Mouse (Mus musculus): ENCODE data around the gene Greb1.

The Greb1 gene

DNA sequence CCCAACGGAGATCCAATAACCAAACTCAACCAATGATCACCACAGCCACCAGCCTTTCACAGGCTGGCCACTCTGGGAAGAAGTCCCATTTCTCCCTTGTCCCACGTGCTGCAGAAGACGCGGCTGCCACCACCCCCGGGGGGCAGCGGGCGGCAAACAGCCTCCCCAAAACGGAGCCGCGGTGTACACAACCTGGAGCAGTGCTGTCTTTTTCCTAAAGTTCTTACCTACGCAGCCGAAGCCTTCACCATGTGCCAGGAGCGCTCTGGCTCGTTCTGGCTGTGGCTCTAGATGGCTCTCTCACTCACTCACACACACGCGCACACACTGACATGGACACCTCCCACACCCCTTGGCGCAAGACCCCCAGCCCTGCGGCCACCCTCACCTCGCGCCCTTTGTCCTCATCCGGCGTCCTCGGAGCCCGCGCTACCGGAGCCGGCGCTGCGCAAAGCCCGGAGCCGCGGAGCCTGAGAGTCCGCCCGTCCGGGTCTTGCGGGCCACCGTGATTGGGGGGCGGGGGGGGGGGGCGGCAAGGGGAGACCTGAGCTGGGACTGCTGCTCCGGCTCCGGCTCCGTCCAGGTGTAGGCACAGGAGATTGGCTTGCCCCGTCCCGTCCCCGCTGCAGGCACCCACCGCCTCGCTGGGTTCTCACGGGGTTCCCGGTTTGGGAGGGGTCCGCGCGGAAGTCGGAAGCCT lies at the start of gene Greb1:
Gene Greb1, minus strand, starts transcription at position 628 of the 700 bp plus-strand sequence.
- peak; percentile 33 for DNase-seq

DNA sequence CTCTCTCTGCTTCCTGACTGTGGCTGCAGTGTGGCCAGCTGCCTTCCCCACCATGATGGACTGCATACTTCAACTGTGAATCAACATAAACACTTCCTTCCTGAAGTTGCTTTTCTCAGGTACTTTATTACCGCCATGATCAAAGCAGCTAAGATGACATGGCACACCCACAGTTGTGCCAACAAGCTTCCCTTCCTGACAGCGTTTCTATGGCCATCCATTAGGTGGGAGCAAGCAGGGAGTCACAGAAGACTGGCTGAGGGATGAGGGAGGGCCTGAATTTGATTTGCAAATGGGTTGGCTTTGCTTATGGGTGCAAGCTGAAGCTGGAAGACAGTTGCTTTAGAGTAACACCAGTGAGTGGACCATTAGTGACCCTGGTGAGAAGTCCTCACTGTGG lies 49.1 kb upstream of the Greb1 start:
- no peak for DNase-seq

DNA sequence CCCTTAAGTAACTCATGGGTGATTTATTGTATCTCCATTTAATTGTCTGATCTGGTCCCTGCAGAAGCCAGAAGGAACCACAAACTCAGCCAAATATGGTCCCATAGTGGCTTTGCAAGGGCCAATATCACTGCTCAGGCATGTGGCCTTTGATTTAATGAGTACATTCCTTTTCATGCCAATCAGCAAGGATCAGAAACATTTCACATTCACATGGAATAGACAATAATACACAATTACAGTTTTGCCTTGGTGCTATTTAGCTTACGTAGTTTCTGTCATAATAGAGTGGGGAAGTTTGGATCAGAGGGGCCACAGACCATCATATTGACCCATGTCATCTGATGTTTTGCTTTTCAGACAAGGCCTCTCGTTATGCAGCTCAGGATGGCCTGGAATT lies 47.8 kb upstream of the Greb1 start:
- no peak for DNase-seq

DNA sequence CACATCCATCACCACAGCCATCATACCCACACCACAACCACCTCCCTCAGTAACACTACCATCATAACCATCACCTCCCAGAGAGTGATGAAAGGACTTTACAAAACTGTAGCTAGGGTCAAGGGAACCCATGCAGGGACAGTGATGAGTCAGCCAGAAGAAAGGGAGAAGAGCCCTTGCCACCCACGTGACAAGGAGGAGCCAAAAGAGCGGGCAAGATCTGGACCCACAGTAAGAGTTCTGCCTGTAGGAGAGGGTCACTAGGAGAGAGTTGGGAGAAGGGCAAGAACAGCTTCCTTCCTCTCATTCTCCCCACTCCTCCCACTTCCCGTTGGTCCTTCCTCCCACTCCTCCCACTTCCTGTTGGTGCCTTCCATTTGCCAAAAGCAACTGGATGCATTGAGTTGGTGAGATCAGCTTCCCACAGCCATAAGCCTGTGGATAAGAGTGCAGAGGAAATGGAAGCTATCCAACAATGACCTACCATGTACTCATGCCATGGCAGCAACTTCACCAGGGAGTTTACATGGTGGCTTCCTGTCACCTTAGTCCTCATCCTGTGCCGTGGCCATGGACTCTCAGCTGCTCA lies 46.6 kb upstream of the Greb1 start:
- no peak for DNase-seq

DNA sequence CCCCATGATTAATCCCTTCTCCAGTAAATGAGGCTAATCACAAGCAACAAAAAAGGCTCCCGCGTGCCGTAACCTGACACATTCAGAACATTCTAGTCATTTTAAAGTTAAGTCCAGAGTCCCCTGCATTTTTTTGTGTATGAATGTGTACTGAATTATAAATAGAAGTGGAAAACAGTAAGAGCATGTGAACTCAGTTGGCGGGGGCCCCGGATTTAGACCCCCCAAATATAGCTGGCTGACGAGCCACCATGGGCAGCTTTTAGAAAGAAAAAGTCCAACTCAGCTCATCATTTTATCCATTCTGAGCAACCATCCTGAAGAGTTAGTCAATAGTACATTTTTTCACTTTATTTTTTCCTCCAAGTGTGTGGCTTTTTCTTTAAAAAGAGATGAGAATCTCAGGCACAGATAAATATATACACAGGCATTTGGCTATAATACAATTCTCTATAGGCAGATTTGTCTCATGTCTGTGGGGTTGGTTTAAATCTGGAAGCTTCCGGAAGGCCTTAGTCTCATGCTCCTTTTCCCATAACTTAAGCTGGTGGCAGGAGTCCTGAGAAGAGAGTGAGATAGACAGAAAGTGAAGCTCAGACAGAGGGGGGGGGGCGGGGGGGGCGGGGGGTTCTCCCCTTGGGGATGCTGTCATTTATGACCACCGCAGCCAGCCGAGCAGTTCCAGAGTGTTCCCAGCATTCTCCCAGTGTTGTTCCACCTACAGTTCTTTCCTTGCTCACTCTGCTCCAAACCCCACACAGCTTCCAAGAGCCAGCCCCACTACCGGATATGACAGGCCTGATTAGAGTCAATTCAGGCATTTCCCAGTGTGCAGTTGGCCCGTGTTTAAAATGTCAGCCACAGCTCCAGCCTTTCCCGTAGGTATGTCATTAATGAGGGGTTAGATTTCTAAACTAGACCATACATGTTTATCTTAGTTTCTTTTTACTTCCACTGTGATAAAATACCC lies 44.2 kb upstream of the Greb1 start:
- no peak for DNase-seq

DNA sequence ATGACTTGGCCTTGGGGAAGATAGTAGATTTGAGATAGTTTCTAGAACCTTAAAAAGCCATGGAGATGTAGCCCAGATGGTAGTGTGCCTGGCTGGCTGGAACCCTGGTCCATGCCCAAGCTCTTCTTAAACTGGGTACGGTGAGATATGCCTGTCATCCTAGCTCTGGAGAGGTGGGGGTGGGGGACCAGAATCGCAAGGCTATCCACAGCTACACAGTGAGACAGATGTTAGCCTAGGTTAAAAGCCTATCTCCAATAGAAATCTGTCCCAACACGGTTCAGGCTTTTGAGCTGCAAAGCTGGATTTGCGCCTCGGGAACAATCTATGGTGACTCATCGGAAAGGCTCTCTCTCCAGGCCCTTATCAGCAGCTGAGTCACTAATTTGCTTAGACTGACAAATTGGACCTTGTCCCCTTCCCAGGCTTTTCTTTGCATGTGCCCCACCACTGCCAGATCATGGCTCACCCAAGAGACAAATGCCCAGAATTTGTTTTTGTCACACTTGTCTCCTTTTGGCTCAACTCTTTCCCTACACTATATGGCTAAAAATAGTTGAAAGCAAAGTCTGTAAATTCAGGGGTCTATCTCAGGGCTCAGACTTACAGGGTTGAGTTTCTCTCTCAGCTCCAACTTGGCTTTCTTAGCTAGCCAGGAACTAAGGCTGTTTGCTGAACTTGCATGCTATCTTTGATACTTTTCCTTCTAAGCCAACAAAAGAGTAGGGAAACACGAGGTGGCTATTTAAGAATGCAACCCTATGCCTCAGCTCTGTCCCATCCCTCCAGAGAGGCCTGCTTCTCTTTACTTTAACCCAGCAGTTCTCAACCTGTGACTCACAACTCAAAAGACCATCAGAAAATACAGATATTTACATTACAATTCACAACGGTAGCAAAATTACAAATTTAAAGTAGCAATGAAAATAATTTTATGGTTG lies 40.4 kb upstream of the Greb1 start:
- DNase-seq, result no peak

DNA sequence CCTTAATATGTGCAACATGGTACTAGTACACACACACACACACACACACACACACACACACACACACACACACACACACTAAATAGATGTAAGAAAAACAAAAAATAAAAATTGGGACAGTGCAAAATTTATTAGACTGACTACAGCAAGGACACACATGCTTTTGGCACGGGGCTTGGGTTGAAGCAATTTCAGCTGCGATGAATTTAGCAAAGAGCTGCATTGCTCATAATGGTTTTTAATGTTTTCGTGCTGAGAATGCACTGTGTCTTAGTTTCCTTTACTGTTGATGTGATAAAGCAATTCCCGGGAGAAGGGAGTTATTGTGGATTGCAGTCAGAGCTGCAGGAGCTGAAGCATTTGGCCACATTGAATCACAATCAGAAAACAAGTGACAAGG lies 37.1 kb upstream of the Greb1 start:
- DNase-seq, result no peak

DNA sequence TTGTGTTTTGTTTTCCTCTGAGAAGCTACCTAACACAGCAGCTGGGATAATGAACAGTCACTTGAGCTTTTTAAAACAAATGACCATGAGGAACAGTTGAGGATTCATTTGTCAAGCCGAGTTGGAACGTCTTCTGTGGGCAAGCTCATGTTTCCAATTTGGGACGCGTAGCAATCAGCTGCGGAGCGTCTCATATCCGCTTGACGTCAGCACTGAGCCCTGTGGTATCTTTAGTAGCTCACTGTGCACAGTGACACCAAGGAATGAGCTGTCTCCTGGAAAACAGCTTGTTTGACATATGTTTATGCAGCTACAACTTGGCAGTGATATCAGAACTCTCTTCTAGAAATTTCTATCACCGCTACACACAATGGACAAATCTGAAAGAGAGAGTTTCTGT lies 35.5 kb upstream of the Greb1 start:
- DNase-seq, result peak; percentile 34

DNA sequence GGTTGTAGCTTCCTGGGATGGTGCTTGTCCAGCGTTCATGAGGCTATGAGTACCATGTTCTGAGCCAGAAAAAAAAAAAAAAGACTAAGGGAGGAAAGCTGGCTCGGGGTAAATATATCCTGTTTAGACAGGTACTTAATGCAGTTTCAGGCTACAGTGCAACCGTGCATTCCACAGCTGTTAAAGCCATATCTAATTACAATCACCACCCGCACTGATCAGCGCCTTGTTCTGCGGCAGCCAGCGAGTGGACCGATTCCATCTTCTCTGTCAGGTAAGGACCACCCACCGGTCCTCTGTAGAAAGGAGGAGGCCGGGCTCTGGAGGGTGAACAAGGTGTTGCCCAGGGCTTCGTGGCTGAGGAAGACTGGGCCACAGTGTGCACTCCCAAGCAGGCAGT lies 34.0 kb upstream of the Greb1 start:
- DNase-seq, result no peak

DNA sequence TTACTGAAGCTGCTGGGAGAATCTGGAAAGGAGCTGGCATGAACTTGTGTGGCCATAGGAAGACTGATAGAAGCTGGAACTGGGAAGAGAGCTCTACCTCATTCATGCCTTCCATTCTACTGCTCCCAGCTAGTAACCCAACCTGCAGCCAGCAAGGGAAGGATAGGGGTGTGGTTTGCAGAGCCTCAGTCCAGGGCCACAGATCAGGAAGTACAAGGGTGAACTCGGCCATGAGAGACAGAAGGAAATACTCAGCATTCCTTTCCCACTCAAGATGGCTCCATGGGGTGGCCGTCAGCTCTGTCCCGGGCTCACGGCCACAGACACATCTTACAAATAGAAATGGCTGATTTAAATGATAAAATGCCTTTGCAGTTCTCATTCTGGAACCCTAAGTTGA lies 30.4 kb upstream of the Greb1 start:
- no peak for DNase-seq

DNA sequence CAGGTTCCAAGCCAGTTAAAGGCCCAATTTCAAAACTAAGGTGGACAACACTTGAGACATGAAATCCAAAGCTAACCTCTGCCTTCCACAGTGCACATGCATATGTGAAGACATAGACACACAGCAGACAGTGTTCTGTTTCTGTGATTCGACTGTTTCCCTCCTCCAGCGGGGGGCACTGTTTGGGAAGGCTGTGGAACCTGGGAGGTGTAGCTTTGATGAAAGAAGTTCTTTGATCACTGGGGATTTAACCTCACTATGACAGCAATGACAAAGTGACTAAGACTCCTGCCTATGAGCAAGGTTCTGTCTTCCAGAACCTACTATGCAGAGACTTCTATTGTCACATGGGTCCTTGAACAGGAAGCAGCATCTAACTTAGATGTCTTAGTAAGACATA lies 29.1 kb upstream of the Greb1 start:
- no peak for DNase-seq

DNA sequence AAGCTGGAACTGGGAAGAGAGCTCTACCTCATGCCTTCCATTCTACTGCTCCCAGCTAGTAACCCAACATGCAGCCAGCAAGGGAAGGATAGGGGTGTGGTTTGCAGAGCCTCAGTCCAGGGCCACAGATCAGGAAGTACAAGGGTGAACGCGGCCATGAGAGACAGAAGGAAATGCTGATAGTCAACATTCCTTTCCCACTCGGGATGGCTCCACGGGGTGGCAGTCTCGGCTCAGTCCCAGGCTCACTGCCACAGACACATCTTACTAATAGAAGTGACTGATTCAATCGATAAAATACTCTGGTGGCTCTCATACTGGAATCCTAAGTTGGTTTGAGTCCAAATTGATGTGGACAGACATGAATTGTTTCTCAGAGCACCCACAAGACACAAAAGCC lies 27.8 kb upstream of the Greb1 start:
- DNase-seq, result peak; percentile 19

DNA sequence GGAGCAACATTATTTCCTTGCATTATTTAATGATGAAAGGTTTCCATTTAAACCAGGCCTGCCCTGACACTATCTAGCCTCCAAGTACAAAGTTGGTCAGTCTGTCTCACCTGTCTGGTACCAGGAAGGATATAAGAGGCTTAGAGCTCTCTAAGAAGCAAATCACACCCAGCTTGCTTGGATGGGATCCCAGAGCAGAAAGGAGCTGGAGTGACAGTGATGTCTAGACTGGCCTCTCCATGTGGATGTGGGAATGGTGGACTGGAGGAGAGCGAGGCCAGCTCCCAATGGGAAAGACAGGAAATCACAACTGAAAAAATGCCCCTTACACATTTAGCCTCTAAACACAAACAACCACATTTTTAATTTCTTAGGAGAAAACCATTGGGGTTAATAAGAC lies 23.0 kb upstream of the Greb1 start:
- DNase-seq, result no peak

DNA sequence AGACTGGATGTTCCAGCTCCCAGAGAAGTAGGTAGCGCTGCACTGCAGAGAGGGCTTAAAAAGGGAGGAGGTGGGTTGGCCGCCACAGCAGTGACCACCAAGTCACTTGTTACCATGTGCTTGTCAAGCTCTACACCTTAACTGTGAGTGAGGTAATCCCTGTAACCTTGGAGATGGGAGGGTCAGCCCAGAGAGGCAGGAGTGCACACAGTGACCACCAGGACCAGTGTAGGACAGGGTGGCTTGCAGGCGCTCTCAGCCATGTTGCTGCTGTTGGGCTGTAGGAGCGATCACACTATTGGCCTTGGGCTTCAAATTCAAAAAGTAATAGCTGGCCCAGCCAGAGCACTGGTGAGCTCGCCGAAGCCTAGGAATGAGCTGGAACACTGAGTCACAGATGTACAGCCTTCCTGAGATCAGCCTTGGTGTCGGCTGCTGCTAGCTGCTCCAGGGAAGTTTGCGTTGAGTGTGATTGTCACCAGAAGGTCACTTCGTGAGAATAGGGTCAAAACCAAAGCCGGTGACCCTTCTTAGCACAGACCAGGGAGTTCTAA lies 21.6 kb upstream of the Greb1 start:
- DNase-seq, result no peak

DNA sequence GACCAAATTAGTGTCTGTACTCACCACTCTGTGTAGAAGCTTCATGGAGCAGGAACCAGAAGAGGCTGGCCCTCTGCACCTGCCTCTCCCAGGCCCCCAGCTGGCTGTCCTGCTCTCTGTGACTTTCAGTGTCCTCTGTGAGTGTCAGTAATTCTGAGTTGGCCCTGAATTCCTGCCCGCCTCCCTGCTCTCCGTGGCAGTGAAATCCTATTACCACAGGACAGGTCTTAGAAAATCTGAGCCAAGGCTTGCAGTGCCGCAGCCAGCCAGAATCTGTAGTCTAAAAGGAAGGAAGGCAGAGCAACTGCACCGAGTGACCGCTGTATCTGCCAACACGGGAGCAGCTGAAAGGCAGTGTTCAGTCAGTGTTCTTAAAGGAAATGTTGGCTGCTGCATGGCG lies 20.1 kb upstream of the Greb1 start:
- DNase-seq, result no peak

DNA sequence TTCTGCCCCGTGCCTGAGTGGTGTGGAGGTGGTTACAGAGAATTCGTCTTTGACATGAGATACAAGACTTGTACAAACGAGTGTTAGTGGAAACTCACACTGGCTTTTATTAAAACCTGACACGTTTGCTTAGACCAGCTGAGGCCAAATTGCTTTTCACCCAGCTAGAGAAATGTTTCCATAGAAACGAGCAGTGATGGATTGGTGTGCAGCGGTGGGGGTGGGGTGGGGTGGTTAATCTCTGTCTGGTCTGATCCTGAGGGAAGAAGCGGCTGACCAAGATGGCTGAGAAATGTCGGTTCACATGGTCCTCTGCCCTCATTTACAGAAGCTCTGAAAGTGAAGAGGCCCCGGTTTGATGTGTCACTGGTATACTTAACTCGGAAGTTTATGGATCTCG lies 17.8 kb upstream of the Greb1 start:
- DNase-seq, result no peak

DNA sequence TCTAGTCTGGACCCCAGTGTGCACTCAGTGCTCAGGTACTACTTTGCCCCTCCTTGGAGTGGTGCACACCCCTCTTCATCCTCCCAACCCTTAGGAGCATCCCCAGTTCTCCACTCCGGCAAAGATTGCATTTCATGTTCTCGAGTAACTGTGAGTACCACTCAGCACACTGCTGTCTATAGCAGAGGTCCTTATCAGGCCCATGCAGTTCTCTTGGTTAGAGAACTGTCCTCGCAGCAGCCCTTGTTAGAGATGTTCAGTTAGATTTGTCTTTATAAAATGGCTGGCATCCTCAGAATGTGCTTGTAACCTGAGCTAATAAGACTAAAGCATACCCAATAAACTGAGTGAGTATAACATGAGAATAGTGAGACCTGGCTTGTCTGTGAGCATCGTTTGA lies 16.5 kb upstream of the Greb1 start:
- DNase-seq, result no peak

DNA sequence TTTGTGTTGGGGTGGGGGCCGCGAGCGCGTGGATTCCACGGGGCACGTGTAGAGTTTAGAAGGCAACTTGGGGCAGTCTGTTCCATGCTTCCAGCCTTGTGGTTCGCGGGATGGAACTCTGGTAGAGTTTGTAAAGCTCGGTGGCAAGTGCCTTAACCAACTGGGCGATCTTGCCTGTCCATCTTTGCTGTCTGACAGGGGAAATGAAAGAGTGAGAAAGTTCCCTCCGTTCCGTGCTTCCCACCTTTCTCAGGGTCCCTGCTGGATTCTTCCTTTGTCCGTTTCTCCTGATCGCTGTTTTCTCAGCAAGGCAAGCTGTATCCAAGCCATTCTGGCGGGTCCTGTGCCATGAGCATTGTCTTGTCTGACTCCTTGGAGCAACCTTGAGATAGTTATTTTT lies 10.8 kb upstream of the Greb1 start:
- no peak for DNase-seq

DNA sequence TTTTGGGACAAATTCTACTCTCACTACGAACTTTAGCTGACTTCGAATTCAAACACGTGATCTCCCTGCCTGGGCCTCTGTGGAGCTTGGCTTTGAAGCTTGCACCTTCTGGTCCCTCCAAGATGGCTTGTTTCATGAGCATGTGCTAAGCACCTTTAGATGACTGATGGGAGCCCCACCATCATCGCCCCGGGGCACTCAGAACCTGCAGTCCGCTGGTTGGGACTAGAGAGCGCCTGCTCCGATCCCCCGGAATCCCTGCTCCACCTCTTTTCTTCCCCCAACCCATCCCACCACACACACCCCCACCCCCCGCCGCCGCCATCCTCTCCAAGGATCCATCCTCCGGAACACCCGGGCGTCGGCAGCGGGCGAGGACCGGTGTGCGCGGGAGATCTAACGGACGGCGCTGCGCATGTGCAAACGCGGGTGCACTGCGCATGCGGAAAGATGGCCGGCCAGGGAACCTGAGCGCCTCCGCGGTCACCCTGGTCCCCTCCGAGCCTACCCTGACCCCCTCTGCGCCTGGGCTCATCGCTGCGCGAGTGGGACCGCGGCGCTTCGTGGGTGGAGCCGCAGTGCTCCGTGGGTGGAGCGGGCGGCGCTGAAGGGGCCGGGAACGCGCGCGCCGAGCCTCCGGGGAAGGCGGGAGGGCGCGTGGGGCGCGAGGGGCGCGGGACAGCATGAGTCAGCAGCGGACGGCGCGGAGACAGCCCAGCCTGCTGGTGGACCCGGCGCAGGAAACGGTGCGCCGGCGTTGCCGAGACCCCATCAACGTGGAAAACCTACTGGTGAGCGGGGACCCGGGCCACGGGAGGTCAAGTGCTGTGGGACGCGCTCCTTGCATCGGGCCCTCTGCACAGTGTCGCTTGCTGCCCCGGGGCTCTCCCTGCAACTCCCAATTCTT lies 10.1 kb upstream of the Greb1 start, which contains the start of gene E2f6:
Gene E2f6, plus strand, starts transcription at position 439 of the 907 bp plus-strand sequence.
- peak; percentile 84 for DNase-seq

DNA sequence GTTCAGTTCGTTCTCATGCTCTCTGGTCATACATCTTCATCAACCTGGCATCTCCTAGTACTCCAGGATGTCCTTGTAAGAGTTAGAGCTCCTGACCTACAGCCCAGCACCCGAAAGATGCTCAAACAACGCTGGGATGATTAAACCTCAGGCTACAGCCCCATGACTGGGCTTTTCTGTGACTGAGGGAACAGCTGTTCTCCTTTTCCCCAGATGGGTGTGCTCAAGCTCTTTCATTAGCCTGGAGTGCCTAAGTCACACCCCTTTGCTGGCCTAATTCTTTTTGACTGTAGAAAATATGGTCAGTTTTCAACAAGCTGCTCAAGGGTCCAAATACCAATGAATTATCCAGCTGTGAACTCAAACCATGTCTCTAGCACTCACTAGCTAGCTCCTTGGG lies 7.4 kb upstream of the Greb1 start:
- DNase-seq, result peak; percentile 20

DNA sequence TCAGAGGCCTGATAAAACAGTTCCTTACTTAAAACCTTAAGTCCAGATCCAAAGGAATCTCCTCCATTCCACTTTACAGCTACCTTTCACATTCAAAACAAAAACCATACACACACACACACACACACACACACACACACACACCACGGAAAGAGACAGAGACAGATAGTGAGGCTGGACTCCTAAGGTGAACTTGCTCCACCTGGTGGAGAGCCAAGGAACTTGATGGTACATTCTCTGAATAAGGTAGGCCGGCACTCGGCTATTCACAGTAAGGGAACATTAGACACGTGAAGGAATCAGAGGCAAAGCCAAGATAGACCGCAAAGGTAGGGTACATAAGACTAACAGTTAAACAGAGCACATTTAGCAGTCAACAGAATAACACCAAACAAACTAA lies 4.8 kb upstream of the Greb1 start:
- DNase-seq, result peak; percentile 85

Data from right cerebral cortex, postnatal 4 days (tissue).